Mouse (Mus musculus) monocyte, adult 5-6 weeks (primary cell): Measurements from ENCODE around the gene Psg19. TPM values are rescaled to one million over a fixed set of nuclear protein-coding genes. Genes with fewer than 3 reads are reported as not detected.
"Not testable (repeated sequence)": the region's sequence is repeated elsewhere in the genome, so short reads cannot be mapped to it uniquely, and the experiment has no call there.

Experiments used
- ATAC-seq: fragments of 153-309, 156-312 bp; replicated peaks from 2 replicates; pipeline ENCODE4 v1.8.0; 2017; ENCODE audit warnings: mild to moderate bottlenecking; ENCODE audit not compliant: low TSS enrichment, insufficient number of reproducible peaks, severe bottlenecking, poor library complexity, low FRiP score
- total RNA-seq: library from RNA; stranded (forward); fragments of 200-1000, 200-491, 200-594 nt; gene quantifications from 3 replicates; pipeline ENCODE4 v1.2.3, GENCODE M21; 2017

Gene Psg19
- total RNA-seq, result not detected in 3 replicates

DNA sequence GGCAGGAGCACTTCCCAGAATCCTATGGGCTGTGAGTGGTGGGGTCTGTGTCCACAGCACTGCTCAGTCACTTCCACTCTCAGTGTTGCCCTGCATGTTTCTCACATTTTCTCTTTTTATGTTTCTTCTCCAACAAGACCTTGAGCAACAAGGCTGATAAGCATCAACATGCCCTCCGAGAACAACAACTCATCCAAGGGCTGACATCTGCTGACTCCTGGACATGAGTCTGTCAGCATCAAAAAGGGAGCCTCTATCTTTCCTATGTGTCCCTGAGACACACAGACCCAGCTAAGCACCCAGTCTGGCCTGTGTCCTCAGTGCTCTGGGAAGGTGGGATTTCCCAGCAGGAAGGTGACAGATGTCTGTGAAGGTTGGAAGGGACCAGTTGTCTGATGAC lies at the start of gene Psg19:
Gene Psg19, minus strand, starts transcription at position 101 of the 400 bp plus-strand sequence.
- no peak for ATAC-seq

DNA sequence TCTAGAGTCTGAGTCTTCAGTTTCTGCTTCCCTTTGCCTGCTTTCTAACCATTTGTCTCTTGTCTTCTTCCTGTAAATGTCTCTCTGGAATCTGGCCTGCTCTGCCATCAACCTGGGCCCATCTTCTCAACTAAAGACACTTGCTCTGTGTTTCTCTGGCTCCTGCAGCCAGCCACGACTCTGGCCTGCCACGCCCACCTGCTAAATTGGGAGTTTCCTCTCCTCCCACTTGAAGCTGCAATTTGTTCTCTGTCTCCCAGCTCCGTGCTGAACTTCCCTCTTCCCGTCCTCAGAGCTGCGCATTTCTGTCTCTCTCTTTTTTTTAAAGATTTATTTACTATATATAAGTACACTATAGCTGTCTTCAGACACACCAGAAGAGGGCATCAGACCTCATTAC lies 46.5 kb upstream of the Psg19 start:
- no peak for ATAC-seq

DNA sequence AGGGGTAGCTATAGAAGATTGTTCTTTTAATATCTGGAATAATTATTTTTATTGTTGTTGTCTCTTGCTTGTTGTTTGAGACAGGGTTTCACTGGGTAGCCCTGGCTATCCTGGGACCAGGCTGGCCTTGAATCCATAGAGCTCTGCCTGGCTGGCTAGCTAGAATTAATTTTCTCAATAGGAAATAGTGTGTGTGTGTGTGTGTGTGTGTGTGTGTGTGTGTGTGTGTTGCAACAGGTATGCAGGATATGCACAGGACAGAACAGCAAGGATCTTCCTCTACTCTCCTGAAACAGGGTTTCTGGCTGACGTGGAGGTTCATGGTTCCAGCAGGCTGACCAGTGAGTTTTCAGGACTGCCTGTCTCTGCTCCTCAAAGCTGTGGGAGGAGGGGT lies 42.9 kb upstream of the Psg19 start:
- no peak for ATAC-seq

DNA sequence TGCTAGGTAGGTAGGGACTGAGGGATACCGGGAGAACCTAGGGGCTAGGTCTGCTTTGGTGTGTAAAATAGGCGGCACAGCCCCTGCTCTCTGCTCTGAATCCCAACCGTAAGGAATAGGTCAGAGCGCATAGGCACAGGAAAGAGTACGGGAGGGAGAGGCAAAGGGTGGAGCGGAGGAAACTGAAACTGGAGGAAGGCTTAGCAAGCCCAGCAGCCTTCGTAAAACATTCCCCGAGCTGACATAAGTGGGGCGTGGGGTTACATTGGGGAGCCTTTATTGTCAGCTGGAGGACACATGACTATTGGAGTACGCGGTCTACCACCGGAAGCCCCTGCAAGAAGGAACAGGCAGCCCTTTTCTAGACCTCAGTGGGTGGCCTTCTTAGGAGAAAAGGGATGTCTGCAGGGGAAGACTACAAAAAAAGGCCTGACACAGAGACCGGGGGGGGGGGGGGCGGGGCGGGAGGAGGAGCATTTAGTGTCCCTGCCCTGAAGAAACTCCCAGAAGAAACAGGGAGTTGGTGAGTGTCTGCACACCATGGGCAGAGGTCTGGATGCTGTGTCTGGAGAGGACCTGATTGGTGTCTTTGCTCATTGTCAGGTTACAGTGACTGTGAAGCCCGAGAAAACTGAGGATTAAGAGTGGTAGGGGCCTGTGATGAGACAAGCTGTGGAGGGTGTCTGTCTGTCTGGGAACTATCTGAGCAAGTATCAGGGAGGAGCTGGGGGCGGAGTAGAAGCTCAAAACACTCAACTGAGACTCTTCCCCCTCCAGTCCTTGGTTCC lies 42.3 kb upstream of the Psg19 start:
- ATAC-seq, result peak; percentile 27; the same call in 1 of the 2 replicates

DNA sequence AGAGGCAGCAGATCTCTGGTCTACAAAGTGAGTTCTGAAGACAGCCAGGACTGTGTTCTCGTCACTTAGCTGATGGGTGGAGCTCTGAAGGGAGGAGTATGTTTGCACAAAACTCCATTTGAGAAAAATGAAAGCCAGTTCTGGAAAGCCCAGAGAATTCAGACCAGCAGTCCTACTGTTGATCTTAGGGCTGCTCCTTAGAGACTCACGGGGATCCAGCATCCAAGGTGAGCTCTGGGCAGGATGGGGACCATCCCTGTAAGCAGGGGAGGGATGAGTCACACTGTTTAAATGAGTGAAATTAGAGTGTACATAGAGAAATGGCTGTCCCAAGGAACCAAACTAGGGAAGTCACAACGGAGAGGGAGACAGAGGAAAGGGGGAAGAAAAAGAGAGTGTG lies 41.5 kb upstream of the Psg19 start, which contains the start of gene Mill2:
Gene Mill2, plus strand, starts transcription at position 102 of the 400 bp plus-strand sequence.
- no peak for ATAC-seq

DNA sequence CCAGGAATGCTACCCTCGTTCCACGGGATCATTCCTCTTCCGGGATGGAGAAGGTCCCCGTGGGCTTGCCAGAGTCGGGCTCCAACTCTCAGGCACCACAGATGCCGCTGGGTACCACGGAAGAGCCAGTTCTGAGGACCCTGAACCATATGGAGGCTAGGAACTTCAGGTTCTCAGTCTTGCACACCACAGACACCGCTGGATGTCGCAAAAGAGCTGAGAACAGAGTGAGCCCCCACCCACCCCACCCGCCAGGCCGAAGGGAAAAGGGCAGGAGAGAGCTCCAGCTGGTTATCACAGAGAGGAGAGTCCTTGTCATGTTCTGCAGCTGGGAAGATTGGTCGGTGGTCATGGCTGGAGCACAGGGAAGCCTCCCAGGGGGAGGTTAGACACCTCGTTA lies 34.0 kb upstream of the Psg19 start:
- ATAC-seq, result no peak

DNA sequence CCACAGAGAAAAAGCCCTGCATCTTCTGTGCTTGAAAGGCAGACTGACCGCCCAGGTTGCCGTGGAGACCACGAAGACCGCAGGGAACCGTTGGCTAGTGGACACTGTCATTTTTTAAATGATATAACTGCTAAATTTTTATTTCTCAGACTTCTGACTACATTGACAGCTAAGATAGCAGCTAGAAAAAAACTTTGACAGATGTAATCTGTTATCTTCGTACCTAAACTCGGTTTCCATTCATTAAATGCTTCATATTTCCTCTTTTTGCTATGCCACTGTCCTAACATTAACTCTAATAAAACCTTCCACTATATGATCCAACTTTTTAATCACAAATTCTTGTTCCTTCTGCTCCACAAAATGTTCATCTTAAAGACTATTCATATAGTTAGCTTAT lies 31.2 kb upstream of the Psg19 start:
- ATAC-seq, result no peak

DNA sequence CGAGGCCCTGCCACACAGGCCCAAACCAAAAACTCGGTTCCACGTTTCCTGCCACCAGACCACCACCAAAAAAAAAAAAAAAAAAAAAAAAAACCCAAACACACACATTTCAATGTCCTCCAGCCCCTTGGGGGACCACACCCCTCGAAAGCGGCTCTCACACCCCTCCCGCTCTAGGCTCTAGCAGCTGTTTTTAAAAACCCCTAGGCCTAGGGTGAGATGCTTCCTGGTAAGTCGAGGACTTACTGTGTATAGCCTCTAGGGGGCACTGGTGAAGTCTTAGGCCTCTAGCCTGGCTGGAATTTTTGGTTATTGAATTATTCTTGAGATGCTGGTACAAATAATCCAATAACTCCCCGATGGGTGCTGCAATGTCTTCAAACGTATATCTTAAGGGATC lies 30.3 kb upstream of the Psg19 start:
- ATAC-seq, result no peak

DNA sequence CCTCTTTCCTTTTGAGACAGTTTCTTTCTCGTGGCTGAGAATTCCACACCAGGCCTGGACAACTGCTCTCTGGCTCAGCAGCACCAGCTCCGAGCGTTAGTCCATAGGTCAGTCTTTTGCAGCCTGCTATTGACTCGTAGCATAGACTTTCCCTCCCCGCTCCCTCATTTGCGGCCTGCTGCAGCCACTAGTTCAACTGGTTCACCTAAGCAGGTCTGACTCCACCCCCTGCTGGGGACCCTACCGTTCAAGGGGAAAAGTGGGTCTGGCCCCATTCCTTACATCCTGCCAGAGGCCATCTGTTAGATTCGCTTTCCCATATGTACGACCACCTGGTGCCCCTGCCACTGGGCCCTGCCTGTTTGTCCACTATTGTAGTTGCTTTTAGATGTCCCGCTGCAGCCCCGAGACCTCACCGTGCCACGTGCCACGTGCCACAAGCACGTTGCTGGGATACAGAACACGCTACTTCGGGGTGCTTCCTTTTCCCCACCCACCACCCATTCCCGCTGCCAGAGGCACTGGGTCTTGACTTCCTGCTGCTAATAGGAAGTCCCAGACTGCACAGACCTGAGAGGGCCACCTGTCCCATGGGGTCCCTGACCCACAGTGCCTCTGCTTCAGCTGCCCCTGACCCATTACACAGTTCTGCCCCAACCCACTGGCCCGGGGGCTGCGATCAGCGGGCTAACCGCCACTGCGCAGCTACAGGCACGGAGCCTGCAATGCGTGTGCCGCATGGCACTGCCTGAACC lies 29.6 kb upstream of the Psg19 start:
- no peak for ATAC-seq

DNA sequence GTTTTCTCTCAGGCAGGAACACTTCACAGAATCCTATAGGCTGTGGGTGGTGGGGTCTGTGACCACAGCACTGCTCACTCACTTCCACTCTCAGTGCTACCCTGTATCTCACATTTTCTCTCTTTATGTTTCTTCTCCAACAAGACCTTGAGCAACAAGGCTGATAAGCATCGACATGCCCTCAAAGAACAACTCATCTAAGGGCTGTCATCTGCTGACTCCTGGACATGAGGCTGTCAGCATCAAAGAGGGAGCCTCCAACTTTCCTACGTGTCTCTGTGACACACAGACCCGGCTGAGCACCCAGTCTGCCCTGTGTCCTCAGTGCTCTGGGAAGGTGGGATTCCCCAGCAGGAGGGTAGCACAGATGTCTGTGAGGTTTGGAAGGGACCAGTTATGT lies 23.2 kb upstream of the Psg19 start, which contains the start of gene Psg17:
Gene Psg17, minus strand, starts transcription at position 101 of the 400 bp plus-strand sequence.
- no peak for ATAC-seq

DNA sequence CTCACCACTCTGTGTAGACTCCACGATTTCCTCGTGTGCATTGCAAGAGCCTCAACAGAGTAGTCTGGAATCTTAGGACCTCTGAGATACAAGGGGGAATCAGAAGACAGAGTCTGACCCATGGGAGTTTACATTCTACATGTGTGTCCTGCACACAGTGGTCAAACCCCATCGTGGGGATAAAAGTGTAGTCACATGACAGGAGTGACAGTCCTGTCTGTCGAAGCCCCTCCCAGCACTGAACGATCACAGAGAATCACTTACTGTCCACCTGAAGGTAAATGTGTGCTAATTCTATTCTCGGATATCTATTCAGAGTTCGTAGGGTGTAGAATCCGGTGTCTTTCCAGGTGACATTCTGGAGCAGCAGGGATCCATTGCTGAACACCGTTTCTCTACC lies 20.0 kb upstream of the Psg19 start:
- no peak for ATAC-seq

DNA sequence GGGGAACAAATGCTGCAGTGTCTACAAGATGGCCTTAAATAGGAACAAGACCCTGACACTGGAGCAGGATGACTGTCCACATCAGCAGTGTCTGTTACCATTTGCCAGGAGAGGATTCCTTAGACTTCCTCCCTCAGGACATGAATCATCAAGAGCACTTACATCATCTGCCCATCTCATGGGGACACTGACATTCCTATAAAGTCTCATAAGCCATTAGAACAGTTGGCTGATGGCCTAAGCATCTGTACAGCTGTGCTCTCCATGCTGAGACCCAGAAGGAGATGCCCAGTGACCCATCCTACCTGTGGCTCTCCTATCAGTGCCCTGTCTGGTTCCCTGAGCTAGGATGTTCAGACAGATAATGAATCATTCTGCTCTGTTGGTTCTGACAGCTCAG lies 5.2 kb upstream of the Psg19 start:
- no peak for ATAC-seq

DNA sequence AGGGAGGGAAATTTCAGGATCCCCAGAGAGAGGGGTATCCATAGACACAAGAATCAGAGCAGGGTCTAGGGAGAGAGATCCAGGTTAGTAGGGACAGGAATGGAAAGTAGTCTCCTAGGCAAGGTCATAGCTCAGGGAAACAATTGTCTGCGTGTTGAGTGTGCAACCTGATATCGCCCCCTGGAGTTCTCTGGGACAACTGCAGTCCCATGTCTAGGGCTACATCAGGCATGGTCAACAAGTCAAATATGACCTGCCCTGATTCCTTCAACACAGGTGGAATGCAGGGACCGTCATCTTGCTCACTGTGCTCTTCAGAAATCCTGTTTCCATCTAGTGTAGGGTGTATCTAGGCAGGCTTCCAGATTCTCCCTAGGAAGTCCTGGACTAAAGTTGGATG lies 809 bp upstream of the Psg19 start:
- ATAC-seq, result no peak

DNA sequence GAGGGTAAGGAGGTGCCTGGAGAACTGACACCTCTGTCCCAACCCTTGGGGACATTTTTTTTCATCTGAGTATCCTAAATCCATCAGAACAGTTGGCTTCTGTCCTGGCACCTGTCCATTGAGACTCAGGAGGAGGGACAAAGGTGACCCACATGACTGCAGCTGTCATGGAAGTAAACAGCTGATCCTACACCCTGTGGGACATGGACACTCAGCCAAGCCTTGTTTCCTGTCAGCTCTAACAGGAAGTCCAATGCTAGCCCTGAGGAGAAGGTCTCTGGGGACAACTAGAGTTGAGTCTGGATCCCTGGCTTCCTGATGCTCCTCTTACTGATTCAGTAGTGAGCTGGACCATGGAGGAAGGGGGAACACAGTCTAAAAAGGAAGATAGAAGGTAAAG lies 7.6 kb downstream of the Psg19 start:
- not testable (repeated sequence) for ATAC-seq

DNA sequence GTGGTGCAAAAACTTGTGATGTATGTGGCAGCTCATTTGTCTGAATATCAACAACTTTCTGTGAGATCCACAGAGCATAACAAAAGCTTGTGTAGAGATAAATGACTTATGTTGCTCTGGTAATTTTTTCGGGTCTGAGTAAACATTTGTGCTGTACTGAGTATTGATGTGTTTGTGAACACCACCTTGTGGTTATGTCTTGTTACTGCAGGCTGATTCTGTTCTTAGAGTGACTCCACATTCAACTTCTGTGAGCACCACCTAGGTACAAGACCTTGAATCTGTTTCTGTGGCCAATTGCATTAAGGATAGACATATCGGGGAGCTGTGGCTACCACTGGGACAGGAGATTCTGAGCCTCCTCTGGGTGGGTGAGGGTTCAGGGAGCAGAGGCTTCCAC lies 17.0 kb downstream of the Psg19 start:
- ATAC-seq, result not testable (repeated sequence)

DNA sequence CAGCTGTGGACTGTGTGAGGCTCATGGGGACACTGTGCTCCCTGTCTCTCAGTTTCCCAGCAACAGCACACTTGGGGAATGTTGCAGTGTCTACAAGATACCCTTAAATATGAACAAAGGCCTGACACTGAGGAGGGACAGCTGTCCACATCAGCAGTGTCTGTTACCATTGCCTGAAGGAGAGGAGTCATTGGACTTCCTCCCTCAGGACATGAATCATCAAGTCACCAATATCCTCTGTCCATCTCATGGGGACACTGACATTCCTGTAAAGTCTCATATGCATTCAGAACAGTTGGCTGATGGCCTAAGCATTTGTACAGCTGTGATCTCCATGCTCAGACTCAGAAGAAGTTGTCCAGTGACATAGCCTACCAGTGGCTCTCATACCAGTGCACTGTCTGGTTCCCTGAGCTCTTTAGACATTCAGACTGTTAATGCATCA lies 19.0 kb downstream of the Psg19 start:
- no peak for ATAC-seq

DNA sequence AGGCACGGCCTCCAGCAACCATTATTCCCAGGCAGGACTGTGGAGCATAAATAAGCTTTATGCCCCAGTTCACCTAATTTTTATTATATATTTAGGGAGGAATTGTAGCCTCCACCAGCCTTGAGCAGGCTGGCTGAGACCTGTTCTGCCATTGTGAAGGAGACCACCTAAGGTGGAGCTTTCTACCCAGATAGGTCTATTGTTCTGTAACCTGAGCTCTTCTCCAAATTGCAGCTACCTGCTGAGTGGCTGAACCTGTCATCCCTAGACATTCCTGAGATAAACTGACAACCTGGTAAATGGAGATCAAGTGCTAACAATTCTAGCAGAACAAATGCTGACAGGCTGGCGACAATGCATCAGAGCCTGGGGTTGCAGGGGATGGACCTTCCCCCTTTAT lies 35.4 kb downstream of the Psg19 start:
- not testable (repeated sequence) for ATAC-seq

DNA sequence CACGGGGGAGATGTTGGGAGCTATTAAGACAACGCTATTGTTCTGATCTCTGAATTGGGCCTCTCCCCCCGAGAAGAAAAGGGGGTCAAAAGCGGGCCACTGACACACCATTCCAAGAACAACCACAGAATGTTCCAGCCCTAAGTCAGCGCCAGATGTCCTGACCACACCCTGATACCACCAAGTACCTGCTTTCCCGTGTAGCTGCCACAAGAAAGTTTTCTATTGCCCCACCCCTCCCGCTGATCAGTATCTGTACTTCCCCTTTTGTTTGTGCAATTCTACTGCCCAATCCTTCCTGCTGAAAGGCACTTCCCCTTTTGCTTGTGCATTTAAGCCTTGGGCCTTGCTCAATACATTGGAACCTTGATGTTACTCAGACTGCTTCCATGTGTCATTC lies 38.2 kb downstream of the Psg19 start:
- not testable (repeated sequence) for ATAC-seq

DNA sequence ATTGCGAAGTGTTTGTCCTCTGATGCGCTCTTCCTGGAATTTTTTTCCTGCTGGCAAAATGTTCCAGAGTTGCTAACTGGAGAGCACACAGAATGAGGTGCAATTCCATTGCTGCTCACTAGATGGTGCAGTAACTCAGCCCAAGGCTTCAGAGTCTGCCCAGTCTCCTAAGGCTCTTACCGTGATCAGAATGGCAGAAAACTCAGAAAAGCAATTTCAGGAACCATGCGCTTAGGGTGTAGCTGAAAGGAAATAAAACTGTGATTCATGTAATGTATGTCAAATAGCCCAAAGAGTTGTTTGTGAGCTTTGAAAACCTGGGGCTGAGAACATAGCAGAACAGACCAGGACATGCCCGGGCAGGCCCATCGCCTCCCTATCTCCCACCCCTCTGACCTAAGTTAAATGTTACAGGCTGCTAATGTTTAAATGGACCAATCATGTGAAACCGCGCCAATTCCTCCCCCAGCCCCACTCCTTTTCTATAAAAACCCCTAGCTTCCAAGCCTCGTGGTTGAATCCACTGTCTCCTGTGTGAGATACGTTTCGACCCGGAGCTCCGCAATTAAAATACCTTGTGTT lies 48.3 kb downstream of the Psg19 start:
- ATAC-seq, result 0 out of 2 replicates have a peak, but pooled peaks have one; percentile 35
